Mouse (Mus musculus): Measurements from ENCODE around the gene Kras. TPM values are rescaled to one million over a fixed set of nuclear protein-coding genes. Genes with fewer than 3 reads are reported as not detected.

Kras gene
- polyA plus RNA-seq (2014; fragmentation: Nextera tagmentation; extraction: Ambion mirVana) = 79.4 and 97.9 TPM in 2 replicates

GRCm38 (mm10) chr6:145250185-145250791 lies at the start of gene Kras:
Kras (minus strand) TSS chr6:145250239.
- H3K27ac ChIP-seq (ENCODE audit: low read depth, low read length) = peak within 1 kb of the TSS; percentile 69
- no peaks in the 10 kb centered on the region for H3K27me3 ChIP-seq (ENCODE audit: control insufficient read depth, insufficient read depth, low read length)
- H3K4me2 ChIP-seq (replicated peaks; ENCODE audit: low read depth, low read length) = peak within 1 kb of the TSS; percentile 74
- WGBS = under 1% methylated on average over 37 of the region's 83 CpGs
- peaks cover 9% of the 10 kb centered on the region; the same call in 1 of the 2 replicates for H3K4me1 ChIP-seq (ENCODE audit: control insufficient read depth, insufficient read depth, low read length)
- H3K9me3 ChIP-seq (ENCODE audit: control insufficient read depth, low read length) = no peaks in the 10 kb centered on the region
- peak within 1 kb of the TSS; percentile 95 for H3K4me3 ChIP-seq (ENCODE audit: low read length)
- H3K9ac ChIP-seq (ENCODE audit: low read depth, low read length) = peak within 1 kb of the TSS; percentile 95
- peaks cover 7% of the 10 kb centered on the region; the same call in 1 of the 2 replicates for H3K36me3 ChIP-seq (ENCODE audit: control insufficient read depth, insufficient read depth, low read length)
- peak; percentile 97 for ATAC-seq (ENCODE audit: low FRiP score, low TSS enrichment)

- ATAC-seq (ENCODE audit: low FRiP score, low TSS enrichment) = no peak
- no peaks in the 10 kb centered on the region for H3K4me1 ChIP-seq (ENCODE audit: control insufficient read depth, insufficient read depth, low read length)
- no peaks in the 10 kb centered on the region for H3K27me3 ChIP-seq (ENCODE audit: control insufficient read depth, insufficient read depth, low read length)
- 66% methylated on average over 7 of the region's 7 CpGs for WGBS
- H3K9ac ChIP-seq (ENCODE audit: low read depth, low read length) = no peak overlapping the region
- no peak overlapping the region for H3K27ac ChIP-seq (ENCODE audit: low read depth, low read length)
- no peaks in the 10 kb centered on the region for H3K36me3 ChIP-seq (ENCODE audit: control insufficient read depth, insufficient read depth, low read length)
- no peak overlapping the region for H3K4me2 ChIP-seq (replicated peaks; ENCODE audit: low read depth, low read length)
- no peak overlapping the region for H3K4me3 ChIP-seq (ENCODE audit: low read length)
- H3K9me3 ChIP-seq (ENCODE audit: control insufficient read depth, low read length) = no peaks in the 10 kb centered on the region; the same call in 1 of the 2 replicates
These were observed 47.6 kb upstream of the Kras start for GRCm38 (mm10) chr6:145297626-145298025.

- no peaks in the 10 kb centered on the region for H3K36me3 ChIP-seq (ENCODE audit: control insufficient read depth, insufficient read depth, low read length)
- no peaks in the 10 kb centered on the region for H3K9me3 ChIP-seq (ENCODE audit: control insufficient read depth, low read length)
- ATAC-seq (ENCODE audit: low FRiP score, low TSS enrichment) = no peak
- no peak overlapping the region for H3K27ac ChIP-seq (ENCODE audit: low read depth, low read length)
- no peak overlapping the region for H3K4me3 ChIP-seq (ENCODE audit: low read length)
- no peak overlapping the region for H3K4me2 ChIP-seq (replicated peaks; ENCODE audit: low read depth, low read length)
- WGBS = 84% methylated on average over 7 of the region's 7 CpGs
- no peaks in the 10 kb centered on the region for H3K4me1 ChIP-seq (ENCODE audit: control insufficient read depth, insufficient read depth, low read length)
- no peaks in the 10 kb centered on the region for H3K27me3 ChIP-seq (ENCODE audit: control insufficient read depth, insufficient read depth, low read length)
- no peak overlapping the region for H3K9ac ChIP-seq (ENCODE audit: low read depth, low read length)
These were observed 46.9 kb upstream of the Kras start for GRCm38 (mm10) chr6:145296979-145297378.

GRCm38 (mm10) chr6:145295171-145295570 lies 45.1 kb upstream of the Kras start:
- no peak for ATAC-seq (ENCODE audit: low FRiP score, low TSS enrichment)
- H3K9ac ChIP-seq (ENCODE audit: low read depth, low read length) = no peak overlapping the region
- H3K27ac ChIP-seq (ENCODE audit: low read depth, low read length) = no peak overlapping the region
- H3K4me2 ChIP-seq (replicated peaks; ENCODE audit: low read depth, low read length) = no peak overlapping the region
- WGBS = 83% methylated on average over 11 of the region's 11 CpGs
- no peaks in the 10 kb centered on the region for H3K27me3 ChIP-seq (ENCODE audit: control insufficient read depth, insufficient read depth, low read length)
- no peaks in the 10 kb centered on the region for H3K9me3 ChIP-seq (ENCODE audit: control insufficient read depth, low read length)
- H3K36me3 ChIP-seq (ENCODE audit: control insufficient read depth, insufficient read depth, low read length) = no peaks in the 10 kb centered on the region
- no peaks in the 10 kb centered on the region for H3K4me1 ChIP-seq (ENCODE audit: control insufficient read depth, insufficient read depth, low read length)
- no peak overlapping the region for H3K4me3 ChIP-seq (ENCODE audit: low read length)

- Histone ChIP-seq H3K27me3 (ENCODE audit: control insufficient read depth, insufficient read depth, low read length) (no peaks in the 10 kb centered on the region), H3K9me3 (ENCODE audit: control insufficient read depth, low read length) (no peaks in the 10 kb centered on the region), H3K9ac (ENCODE audit: low read depth, low read length) (no peak overlapping the region), H3K4me1 (ENCODE audit: control insufficient read depth, insufficient read depth, low read length) (no peaks in the 10 kb centered on the region), H3K27ac (ENCODE audit: low read depth, low read length) (no peak overlapping the region), H3K4me2 (replicated peaks; ENCODE audit: low read depth, low read length) (no peak overlapping the region), H3K4me3 (ENCODE audit: low read length) (no peak overlapping the region), H3K36me3 (ENCODE audit: control insufficient read depth, insufficient read depth, low read length) (no peaks in the 10 kb centered on the region)
- ATAC-seq (ENCODE audit: low FRiP score, low TSS enrichment) = no peak
- WGBS = 89% methylated on average over 6 of the region's 6 CpGs
These were observed 43.1 kb upstream of the Kras start for GRCm38 (mm10) chr6:145293156-145293555.

- Histone ChIP-seq H3K27me3 (ENCODE audit: control insufficient read depth, insufficient read depth, low read length) (no peaks in the 10 kb centered on the region), H3K36me3 (ENCODE audit: control insufficient read depth, insufficient read depth, low read length) (no peaks in the 10 kb centered on the region), H3K9me3 (ENCODE audit: control insufficient read depth, low read length) (0 out of 2 replicates have a peak, but pooled peaks cover 2% of the 10 kb centered on the region), H3K4me3 (ENCODE audit: low read length) (no peak overlapping the region), H3K27ac (ENCODE audit: low read depth, low read length) (no peak overlapping the region), H3K4me1 (ENCODE audit: control insufficient read depth, insufficient read depth, low read length) (no peaks in the 10 kb centered on the region), H3K9ac (ENCODE audit: low read depth, low read length) (no peak overlapping the region), H3K4me2 (replicated peaks; ENCODE audit: low read depth, low read length) (no peak overlapping the region)
- 76% methylated on average over 13 of the region's 13 CpGs for WGBS
- ATAC-seq (ENCODE audit: low FRiP score, low TSS enrichment) = no peak
These were observed 41.6 kb upstream of the Kras start for GRCm38 (mm10) chr6:145291383-145292289.

GRCm38 (mm10) chr6:145285656-145286055 lies 35.6 kb upstream of the Kras start:
- 84% methylated on average over 4 of the region's 4 CpGs for WGBS

GRCm38 (mm10) chr6:145284286-145284685 lies 34.2 kb upstream of the Kras start:
- H3K27me3 ChIP-seq (ENCODE audit: control insufficient read depth, insufficient read depth, low read length) = no peaks in the 10 kb centered on the region
- H3K36me3 ChIP-seq (ENCODE audit: control insufficient read depth, insufficient read depth, low read length) = no peaks in the 10 kb centered on the region
- H3K9ac ChIP-seq (ENCODE audit: low read depth, low read length) = no peak overlapping the region
- H3K4me1 ChIP-seq (ENCODE audit: control insufficient read depth, insufficient read depth, low read length) = no peaks in the 10 kb centered on the region
- no peak overlapping the region for H3K27ac ChIP-seq (ENCODE audit: low read depth, low read length)
- H3K4me3 ChIP-seq (ENCODE audit: low read length) = no peak overlapping the region
- H3K4me2 ChIP-seq (replicated peaks; ENCODE audit: low read depth, low read length) = no peak overlapping the region
- WGBS = 89% methylated on average over 8 of the region's 8 CpGs
- 0 out of 2 replicates have a peak, but pooled peaks cover 2% of the 10 kb centered on the region for H3K9me3 ChIP-seq (ENCODE audit: control insufficient read depth, low read length)
- no peak for ATAC-seq (ENCODE audit: low FRiP score, low TSS enrichment)

More at GRCm38 (mm10) chr6:145285656-145286055, 35.6 kb upstream of the Kras start:
- Histone ChIP-seq H3K36me3 (ENCODE audit: control insufficient read depth, insufficient read depth, low read length) (no peaks in the 10 kb centered on the region), H3K4me2 (replicated peaks; ENCODE audit: low read depth, low read length) (no peak overlapping the region), H3K27ac (ENCODE audit: low read depth, low read length) (no peak overlapping the region), H3K4me3 (ENCODE audit: low read length) (no peak overlapping the region), H3K27me3 (ENCODE audit: control insufficient read depth, insufficient read depth, low read length) (no peaks in the 10 kb centered on the region), H3K9me3 (ENCODE audit: control insufficient read depth, low read length) (0 out of 2 replicates have a peak, but pooled peaks cover 2% of the 10 kb centered on the region), H3K9ac (ENCODE audit: low read depth, low read length) (no peak overlapping the region), H3K4me1 (ENCODE audit: control insufficient read depth, insufficient read depth, low read length) (no peaks in the 10 kb centered on the region)
- ATAC-seq (ENCODE audit: low FRiP score, low TSS enrichment) = no peak
